Mouse (Mus musculus) neural tube, embryonic 14.5 days (tissue): ENCODE measurements around the gene Rabgap1. TPM values are rescaled to one million over a fixed set of nuclear protein-coding genes. Genes with fewer than 3 reads are reported as not detected.

Experiments used
- ATAC-seq: fragments of 200-750 bp; cut with Nextera tagmentation; 2 replicates; pipeline ENCODE4 v1.8.0; 2017; ENCODE audit warnings: low read depth, mild to moderate bottlenecking, moderate TSS enrichment, moderate library complexity
- H3K27ac ChIP-seq: fragments of 300-500 bp; sonication (generic); 2 replicates; pipeline ENCODE4 v1.5.1; 2014; ENCODE audit warnings: low read depth, mild to moderate bottlenecking, control low read depth, low read length, moderate library complexity, mixed read lengths
- H3K27me3 ChIP-seq: fragments of 300-500 bp; sonication (generic); 2 replicates; pipeline ENCODE4 v1.6.1; 2014; ENCODE audit warnings: low read length; ENCODE audit not compliant: control insufficient read depth, insufficient read depth
- H3K36me3 ChIP-seq: fragments of 300-500 bp; sonication (generic); 2 replicates; pipeline ENCODE4 v1.6.1; 2014; ENCODE audit warnings: low read length, mixed read lengths; ENCODE audit not compliant: control insufficient read depth, insufficient read depth
- H3K4me1 ChIP-seq: fragments of 300-500 bp; sonication (generic); 2 replicates; pipeline ENCODE4 v1.6.1; 2014; ENCODE audit warnings: low read length; ENCODE audit not compliant: control insufficient read depth, insufficient read depth
- H3K4me2 ChIP-seq: fragments of 300-500 bp; sonication (generic); 2 replicates; pipeline ENCODE4 v1.6.1; 2014; ENCODE audit warnings: mild to moderate bottlenecking, low read depth, low read length, control low read depth
- H3K4me3 ChIP-seq: fragments of 300-500 bp; sonication (generic); 2 replicates; pipeline ENCODE4 v1.5.1; 2014; ENCODE audit warnings: low read depth, low read length, control low read depth, mixed read lengths
- H3K9ac ChIP-seq: fragments of 300-500 bp; sonication (generic); replicated peaks from 2 replicates; pipeline ENCODE4 v1.6.1; 2014; ENCODE audit warnings: low read depth, mild to moderate bottlenecking, control low read depth, low read length, mixed read lengths
- H3K9me3 ChIP-seq: fragments of 300-500 bp; sonication (generic); 2 replicates; pipeline ENCODE4 v1.6.1; 2016; ENCODE audit warnings: low read length; ENCODE audit not compliant: control insufficient read depth
- WGBS: fragments of 180-500 bp; shearing (Covaris S2); extraction: QIAGEN DNeasy Blood & Tissue Kit; methylation state at CpG from one replicate; pipeline ENCODE4 v1.1.7; 2014; 5-methylcytosine and 5-hydroxymethylcytosine counted together
- polyA plus RNA-seq: library from polyadenylated mRNA; unstranded; fragments of >200 nt; fragmentation: Nextera tagmentation; extraction: Ambion mirVana; gene quantifications from 2 replicates; pipeline ENCODE4 v1.2.1, GENCODE M21; 2014

Gene Rabgap1
- polyA plus RNA-seq, 1 experiment from 2014 or later = 104 TPM

GRCm38 (mm10) chr2:37570703-37571102 is 127.6 kb downstream of the Rabgap1 start:
- Histone ChIP-seq H3K4me1 (no peaks in the 10 kb centered on the region), H3K9me3 (no peaks in the 10 kb centered on the region), H3K9ac (no peak overlapping the region), H3K4me3 (no peak overlapping the region), H3K4me2 (no peak overlapping the region), H3K27ac (no peak overlapping the region), H3K27me3 (no peaks in the 10 kb centered on the region), H3K36me3 (peaks cover 18% of the 10 kb centered on the region)
- 83% methylated on average over 2 of the region's 2 CpGs for WGBS
- ATAC-seq = no peak

- no peak overlapping the region for H3K4me2 ChIP-seq
- no peaks in the 10 kb centered on the region for H3K9me3 ChIP-seq
- no peak overlapping the region for H3K4me3 ChIP-seq
- H3K9ac ChIP-seq = no peak overlapping the region
- 95% methylated on average over 2 of the region's 2 CpGs for WGBS
- H3K36me3 ChIP-seq = peaks cover 12% of the 10 kb centered on the region
- H3K4me1 ChIP-seq = 0 out of 2 replicates have a peak, but pooled peaks cover 3% of the 10 kb centered on the region
- H3K27ac ChIP-seq = no peak overlapping the region
- no peaks in the 10 kb centered on the region for H3K27me3 ChIP-seq
- ATAC-seq = no peak
Observed at GRCm38 (mm10) chr2:37572141-37572540, 129.1 kb downstream of the Rabgap1 start.

GRCm38 (mm10) chr2:37576661-37577060 is 133.6 kb downstream of the Rabgap1 start:
- Histone ChIP-seq H3K27ac (no peak overlapping the region), H3K9ac (no peak overlapping the region), H3K4me1 (0 out of 2 replicates have a peak, but pooled peaks cover 3% of the 10 kb centered on the region), H3K4me2 (no peak overlapping the region), H3K27me3 (no peaks in the 10 kb centered on the region), H3K9me3 (no peaks in the 10 kb centered on the region), H3K36me3 (no peaks in the 10 kb centered on the region), H3K4me3 (no peak overlapping the region)
- 81% methylated on average over 1 of the region's 1 CpGs for WGBS
- no peak for ATAC-seq

GRCm38 (mm10) chr2:37578185-37578584 is 135.1 kb downstream of the Rabgap1 start:
- Histone ChIP-seq H3K9ac (no peak overlapping the region), H3K4me3 (no peak overlapping the region), H3K36me3 (no peaks in the 10 kb centered on the region), H3K27ac (no peak overlapping the region), H3K4me1 (0 out of 2 replicates have a peak, but pooled peaks cover 3% of the 10 kb centered on the region), H3K9me3 (no peaks in the 10 kb centered on the region), H3K4me2 (no peak overlapping the region), H3K27me3 (no peaks in the 10 kb centered on the region)
- 93% methylated on average over 2 of the region's 2 CpGs for WGBS
- no peak for ATAC-seq

DNA sequence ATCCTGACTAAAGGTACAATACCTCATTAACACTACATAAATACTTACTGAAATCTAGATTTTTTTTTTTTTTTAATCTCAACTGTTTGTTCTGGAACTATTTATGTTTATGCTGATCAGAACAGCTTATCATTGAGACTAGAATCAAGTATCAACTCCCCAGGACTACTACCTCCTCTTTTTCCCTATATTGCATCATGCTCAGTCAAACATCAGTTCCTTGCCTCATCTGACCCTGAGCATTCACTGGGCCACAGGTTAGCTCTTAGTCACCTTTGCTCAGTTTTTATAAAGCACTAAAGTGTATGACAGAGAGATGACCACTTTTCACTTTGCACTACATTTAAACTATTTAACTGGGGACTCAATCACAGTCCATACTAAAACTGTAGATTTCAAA is 144.8 kb downstream of the Rabgap1 start:
- H3K27ac ChIP-seq = no peak overlapping the region
- no peak for ATAC-seq
- no peaks in the 10 kb centered on the region for H3K36me3 ChIP-seq
- no peak overlapping the region for H3K9ac ChIP-seq
- H3K4me1 ChIP-seq = no peaks in the 10 kb centered on the region
- no peaks in the 10 kb centered on the region for H3K9me3 ChIP-seq
- no peak overlapping the region for H3K4me3 ChIP-seq
- H3K4me2 ChIP-seq = no peak overlapping the region
- H3K27me3 ChIP-seq = no peaks in the 10 kb centered on the region

Other genes starting within 250 kb of the Rabgap1 start
- gene Olfr366, start 231.7 kb upstream of the Rabgap1 start, polyA plus RNA-seq = not detected in 2 replicates
- not detected in 2 replicates for gene Olfr368, start 116.8 kb upstream of the Rabgap1 start, polyA plus RNA-seq
- gene Pdcl, start 83.9 kb upstream of the Rabgap1 start, polyA plus RNA-seq = 52.6 and 66.5 TPM in 2 replicates
- 32.4 and 33.4 TPM in 2 replicates for gene Rc3h2, start 20.4 kb upstream of the Rabgap1 start, polyA plus RNA-seq
- 10.2 and 12.8 TPM in 2 replicates for gene Zbtb26, start 144 bp upstream of the Rabgap1 start, polyA plus RNA-seq
- 10.4 and 11.7 TPM in 2 replicates for gene Zbtb6, start 108 bp upstream of the Rabgap1 start, polyA plus RNA-seq
- 25.0 and 34.4 TPM in 2 replicates for gene Gpr21, start 73.1 kb downstream of the Rabgap1 start, polyA plus RNA-seq